Mouse (Mus musculus) liver, embryonic 14.5 days (tissue): ENCODE measurements around the gene Syt9. TPM values are rescaled to one million over a fixed set of nuclear protein-coding genes. Genes with fewer than 3 reads are reported as not detected.

Experiments
- ATAC-seq: fragments of 200-750 bp; cut with Nextera tagmentation; 2 replicates; pipeline ENCODE4 v1.8.0; 2017; ENCODE audit warnings: moderate number of reproducible peaks, mild to moderate bottlenecking, moderate library complexity; ENCODE audit not compliant: insufficient read depth
- DNase-seq, 3 experiments: peaks; one replicate each; pipeline ENCODE4 v3.0.0-alpha.2; 2012 to 2013; ENCODE audit warnings: low read depth in 3 of 3, low spot score in 3 of 3
- H3K27ac ChIP-seq: fragments of 300-500 bp; sonication (generic); 2 replicates; pipeline ENCODE4 v1.5.1; 2014; ENCODE audit warnings: moderate library complexity, mild to moderate bottlenecking, control low read depth, inconsistent platforms
- H3K27me3 ChIP-seq: fragments of 300-500 bp; sonication (generic); 2 replicates; pipeline ENCODE4 v1.6.1; 2014; ENCODE audit warnings: mild to moderate bottlenecking, low read length, moderate library complexity; ENCODE audit not compliant: control insufficient read depth, insufficient read depth
- H3K36me3 ChIP-seq: fragments of 300-500 bp; sonication (generic); replicated peaks from 2 replicates; pipeline ENCODE4 v1.6.1; 2014; ENCODE audit warnings: low read depth; ENCODE audit not compliant: control insufficient read depth, insufficient read depth
- H3K4me1 ChIP-seq, 2 experiments: fragments of 200-500 bp in 1 of 2; fragments of 300-500 bp in 1 of 2; sonication (generic) in 1 of 2; replicated peaks; 2 replicates each; pipeline ENCODE4 v1.6.1; 2012 to 2014; ENCODE audit warnings: antibody characterized with exemption in 1 of 2, inconsistent platforms in 1 of 2, low read length in 1 of 2; ENCODE audit not compliant: control insufficient read depth in 2 of 2, insufficient read depth in 2 of 2
- H3K4me2 ChIP-seq: fragments of 300-500 bp; sonication (generic); 2 replicates; pipeline ENCODE4 v1.6.1; 2014; ENCODE audit warnings: low read depth, mild to moderate bottlenecking, control low read depth, moderate library complexity
- H3K4me3 ChIP-seq, 2 experiments: fragments of 200-500 bp in 1 of 2; fragments of 300-500 bp in 1 of 2; sonication (generic) in 1 of 2; 2 replicates each; pipeline ENCODE4 v1.5.1; 2012 to 2014; ENCODE audit warnings: low read depth in 2 of 2, low read length in 2 of 2, mild to moderate bottlenecking in 2 of 2, control low read depth in 1 of 2, inconsistent platforms in 1 of 2, moderate library complexity in 1 of 2; ENCODE audit not compliant: insufficient read depth in 1 of 2
- H3K9ac ChIP-seq: fragments of 300-500 bp; sonication (generic); replicated peaks from 2 replicates; pipeline ENCODE4 v1.6.1; 2014; ENCODE audit warnings: mild to moderate bottlenecking, control low read depth, moderate library complexity
- H3K9me3 ChIP-seq: fragments of 300-500 bp; sonication (generic); 2 replicates; pipeline ENCODE4 v1.6.1; 2016; ENCODE audit warnings: low read length, mixed read lengths; ENCODE audit not compliant: control insufficient read depth
- CTCF ChIP-seq: IDR thresholded peaks from 2 replicates; pipeline ENCODE4 v1.5.1; 2016; ENCODE audit warnings: antibody characterized with exemption, low read depth, control low read depth
- EP300 ChIP-seq: IDR thresholded peaks from 2 replicates; pipeline ENCODE4 v1.6.1; 2016; ENCODE audit warnings: antibody characterized with exemption, low read depth
- WGBS: fragments of 180-500 bp; shearing (Covaris S2); extraction: QIAGEN DNeasy Blood & Tissue Kit; methylation state at CpG from one replicate; pipeline ENCODE4 v1.1.7; 2014; ENCODE audit not compliant: insufficient replicate concordance; 5-methylcytosine and 5-hydroxymethylcytosine counted together
- polyA plus RNA-seq, 2 experiments: library from polyadenylated mRNA; depleted of rRNA in 1 of 2; stranded (reverse) in 1 of 2; unstranded in 1 of 2; fragments of >200 nt; fragmentation: Nextera tagmentation in 1 of 2; extraction: Ambion mirVana in 1 of 2; gene quantifications; 2 replicates each; pipeline versions ENCODE4 v1.2.1 to v1.2.3; 2012 to 2014

Gene Syt9
- polyA plus RNA-seq, 2 experiments = 0.13 to 0.16 TPM

GRCm38 (mm10) chr7:107495428-107495827 is 124.9 kb downstream of the Syt9 start:
- Histone ChIP-seq H3K9me3 (no peaks in the 10 kb centered on the region), H3K4me3 (no peak overlapping the region), H3K27me3 (no peaks in the 10 kb centered on the region), H3K4me1 (no peaks in the 10 kb centered on the region), H3K4me2 (no peak overlapping the region), H3K9ac (no peak overlapping the region), H3K36me3 (no peaks in the 10 kb centered on the region), H3K27ac (no peak overlapping the region)
- ATAC-seq = no peak
- no peak for DNase-seq
- TF ChIP-seq EP300 (no peak), CTCF (no peak)

GRCm38 (mm10) chr7:107496923-107497322 is 126.4 kb downstream of the Syt9 start:
- no peak for DNase-seq
- Histone ChIP-seq H3K4me1 (no peaks in the 10 kb centered on the region), H3K4me2 (no peak overlapping the region), H3K9ac (no peak overlapping the region), H3K27me3 (no peaks in the 10 kb centered on the region), H3K27ac (no peak overlapping the region), H3K9me3 (no peaks in the 10 kb centered on the region), H3K4me3 (no peak overlapping the region), H3K36me3 (no peaks in the 10 kb centered on the region)
- ATAC-seq = no peak
- TF ChIP-seq EP300 (no peak), CTCF (no peak)
- 69% methylated on average over 7 of the region's 7 CpGs for WGBS

GRCm38 (mm10) chr7:107500641-107501040 is 130.1 kb downstream of the Syt9 start:
- H3K27ac ChIP-seq = no peak overlapping the region
- no peaks in the 10 kb centered on the region for H3K27me3 ChIP-seq
- no peaks in the 10 kb centered on the region for H3K4me1 ChIP-seq
- 55% methylated on average over 7 of the region's 7 CpGs for WGBS
- TF ChIP-seq EP300 = no peak
- TF ChIP-seq CTCF = no peak
- no peak overlapping the region for H3K9ac ChIP-seq
- H3K36me3 ChIP-seq = no peaks in the 10 kb centered on the region
- DNase-seq (no peak), ATAC-seq (no peak)
- H3K9me3 ChIP-seq = no peaks in the 10 kb centered on the region
- no peak overlapping the region for H3K4me2 ChIP-seq
- no peak overlapping the region for H3K4me3 ChIP-seq

- Histone ChIP-seq H3K4me3 (no peak overlapping the region), H3K9ac (no peak overlapping the region), H3K4me1 (no peaks in the 10 kb centered on the region), H3K27ac (no peak overlapping the region), H3K36me3 (no peaks in the 10 kb centered on the region), H3K9me3 (no peaks in the 10 kb centered on the region), H3K4me2 (no peak overlapping the region), H3K27me3 (no peaks in the 10 kb centered on the region)
- no peak for DNase-seq
- no peak for ATAC-seq
- WGBS = 41% methylated on average over 5 of the region's 5 CpGs
- no peak for TF ChIP-seq EP300
- no peak for TF ChIP-seq CTCF
Observed at GRCm38 (mm10) chr7:107504761-107505712, 134.5 kb downstream of the Syt9 start.

- WGBS = 38% methylated on average over 3 of the region's 3 CpGs
- Histone ChIP-seq H3K27ac (no peak overlapping the region), H3K4me2 (no peak overlapping the region), H3K4me1 (no peaks in the 10 kb centered on the region), H3K4me3 (no peak overlapping the region), H3K9me3 (no peaks in the 10 kb centered on the region), H3K36me3 (no peaks in the 10 kb centered on the region), H3K27me3 (no peaks in the 10 kb centered on the region), H3K9ac (no peak overlapping the region)
- no peak for TF ChIP-seq CTCF
- TF ChIP-seq EP300 = no peak
- DNase-seq (no peak), ATAC-seq (no peak)
Observed at GRCm38 (mm10) chr7:107507920-107508319, 137.4 kb downstream of the Syt9 start.
